Mouse (Mus musculus) hindbrain, embryonic 11.5 days (tissue): ENCODE results near the gene Asphd2. TPM values are rescaled to one million over a fixed set of nuclear protein-coding genes. Genes with fewer than 3 reads are reported as not detected.

Experiments used
- ATAC-seq: fragments of 200-750 bp; cut with Nextera tagmentation; 2 replicates; pipeline ENCODE4 v1.8.0; 2017; ENCODE audit warnings: mild to moderate bottlenecking, moderate TSS enrichment, moderate library complexity; ENCODE audit not compliant: low FRiP score
- DNase-seq: peaks from one replicate; pipeline ENCODE4 v3.0.0-alpha.2; 2015; ENCODE audit warnings: low spot score
- H3K27ac ChIP-seq: fragments of 300-500 bp; sonication (generic); 2 replicates; pipeline ENCODE4 v1.5.1; 2014; ENCODE audit warnings: mild to moderate bottlenecking, low read depth, low read length
- H3K27me3 ChIP-seq: fragments of 300-500 bp; sonication (generic); 2 replicates; pipeline ENCODE4 v1.6.1; 2014; ENCODE audit warnings: mild to moderate bottlenecking, low read length, moderate library complexity, mixed read lengths; ENCODE audit not compliant: control insufficient read depth, insufficient read depth
- H3K36me3 ChIP-seq: fragments of 300-500 bp; sonication (generic); 2 replicates; pipeline ENCODE4 v1.6.1; 2014; ENCODE audit warnings: mild to moderate bottlenecking, low read length, moderate library complexity, mixed read lengths; ENCODE audit not compliant: control insufficient read depth, insufficient read depth
- H3K4me1 ChIP-seq: fragments of 300-500 bp; sonication (generic); replicated peaks from 2 replicates; pipeline ENCODE4 v1.6.1; 2014; ENCODE audit warnings: low read length, mixed read lengths; ENCODE audit not compliant: control insufficient read depth, insufficient read depth
- H3K4me2 ChIP-seq: fragments of 300-500 bp; sonication (generic); replicated peaks from 2 replicates; pipeline ENCODE4 v1.6.1; 2014; ENCODE audit warnings: mild to moderate bottlenecking, low read depth, low read length
- H3K4me3 ChIP-seq: fragments of 300-500 bp; sonication (generic); 2 replicates; pipeline ENCODE4 v1.5.1; 2014; ENCODE audit warnings: low read depth, low read length
- H3K9ac ChIP-seq: fragments of 300-500 bp; sonication (generic); 2 replicates; pipeline ENCODE4 v1.6.1; 2014; ENCODE audit warnings: low read depth, low read length
- H3K9me3 ChIP-seq: fragments of 300-500 bp; sonication (generic); 2 replicates; pipeline ENCODE4 v1.6.1; 2016; ENCODE audit warnings: low read length; ENCODE audit not compliant: control insufficient read depth
- WGBS: fragments of 180-500 bp; shearing (Covaris S2); extraction: QIAGEN DNeasy Blood & Tissue Kit; methylation state at CpG from one replicate; pipeline ENCODE4 v1.1.7; 2014; 5-methylcytosine and 5-hydroxymethylcytosine counted together
- polyA plus RNA-seq: library from polyadenylated mRNA; unstranded; fragments of >200 nt; fragmentation: Nextera tagmentation; extraction: Ambion mirVana; gene quantifications from 2 replicates; pipeline ENCODE4 v1.2.1, GENCODE M21; 2014

The Asphd2 gene
- polyA plus RNA-seq, 1 experiment from 2014 or later, result 26.0 TPM

GRCm38 (mm10) chr5:112399284-112399683, 4.6 kb upstream of the Asphd2 start:
- no peak overlapping the region for H3K9ac ChIP-seq
- H3K4me2 ChIP-seq, result no peak overlapping the region
- ATAC-seq (no peak), DNase-seq (no peak)
- H3K27me3 ChIP-seq, result no peaks in the 10 kb centered on the region
- no peaks in the 10 kb centered on the region for H3K36me3 ChIP-seq
- H3K4me3 ChIP-seq, result no peak overlapping the region
- H3K9me3 ChIP-seq, result no peaks in the 10 kb centered on the region
- no peaks in the 10 kb centered on the region; the same call in 1 of the 2 replicates for H3K4me1 ChIP-seq
- H3K27ac ChIP-seq, result no peak overlapping the region
- WGBS, result 82% methylated on average over 10 of the region's 10 CpGs

- 78% methylated on average over 18 of the region's 18 CpGs for WGBS
- Histone ChIP-seq H3K36me3 (no peaks in the 10 kb centered on the region), H3K27ac (no peak overlapping the region), H3K4me2 (no peak overlapping the region), H3K27me3 (no peaks in the 10 kb centered on the region), H3K9ac (no peak overlapping the region), H3K4me3 (no peak overlapping the region), H3K4me1 (peaks cover 2% of the 10 kb centered on the region), H3K9me3 (no peaks in the 10 kb centered on the region)
- DNase-seq, result no peak
- ATAC-seq, result no peak
Measured at GRCm38 (mm10) chr5:112396066-112396465, 1.4 kb upstream of the Asphd2 start.

DNA sequence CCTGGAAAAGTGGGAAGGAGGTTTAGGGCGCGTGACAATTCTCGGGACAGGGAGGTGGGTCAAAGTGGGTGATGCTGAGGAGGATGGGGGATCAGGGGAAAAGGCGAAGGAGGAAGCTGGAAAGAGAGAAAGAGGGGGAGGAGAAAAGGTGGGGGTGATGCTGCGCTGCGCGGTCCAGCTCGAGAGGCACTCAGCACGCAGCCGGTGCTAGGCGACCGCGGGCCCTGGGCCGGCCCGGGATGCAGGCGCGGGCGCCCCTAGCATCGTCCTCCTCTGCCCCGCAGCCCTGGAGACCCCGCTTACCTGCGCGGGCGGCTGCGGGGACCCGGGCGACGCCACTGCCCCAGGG, 277 bp downstream of the Asphd2 start:
- ATAC-seq (peak; percentile 77), DNase-seq (peak; percentile 66)
- peak overlapping the region; percentile 79 for H3K9ac ChIP-seq
- H3K27ac ChIP-seq, result peak overlapping the region; percentile 86
- peak overlapping the region; percentile 49 for H3K4me3 ChIP-seq
- peak overlapping the region; percentile 87 for H3K4me2 ChIP-seq
- H3K9me3 ChIP-seq, result no peaks in the 10 kb centered on the region
- no peaks in the 10 kb centered on the region for H3K27me3 ChIP-seq
- no peaks in the 10 kb centered on the region for H3K36me3 ChIP-seq
- H3K4me1 ChIP-seq, result peaks cover 2% of the 10 kb centered on the region
- WGBS, result under 1% methylated on average over 12 of the region's 28 CpGs

DNA sequence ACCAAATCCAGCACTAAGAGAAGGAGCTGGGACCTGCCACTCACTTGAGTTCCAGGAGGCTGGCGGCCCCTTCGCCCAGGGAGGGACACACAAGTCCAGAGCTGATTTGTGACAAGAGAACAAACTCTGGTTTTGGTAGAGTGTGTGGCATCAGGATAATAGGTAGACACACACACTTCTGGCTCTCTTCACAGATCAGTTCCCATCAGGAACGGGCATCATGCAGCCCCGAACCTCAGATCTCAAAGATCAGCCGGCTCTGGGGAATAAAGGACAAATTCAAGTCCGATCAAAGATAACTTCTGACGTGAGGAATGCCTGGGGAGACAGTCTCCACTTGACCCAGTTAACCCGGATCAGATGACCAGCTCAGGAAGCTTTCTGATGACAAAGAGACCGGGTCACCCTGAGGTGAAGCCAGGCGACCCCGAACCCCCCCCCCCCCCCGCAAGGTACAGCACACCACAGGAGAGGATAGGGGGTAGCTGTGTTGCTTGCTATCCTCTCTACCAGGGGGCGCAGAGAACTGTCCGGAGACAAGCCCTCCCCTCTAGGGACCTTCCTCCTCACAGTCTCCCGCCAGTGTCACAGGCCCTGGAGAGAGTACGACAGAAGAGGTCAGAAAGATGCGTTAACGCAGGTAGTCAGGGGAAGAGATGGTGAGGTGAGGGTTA, 788 bp downstream of the Asphd2 start:
- H3K4me3 ChIP-seq, result peak overlapping the region; percentile 49
- H3K4me1 ChIP-seq, result peaks cover 2% of the 10 kb centered on the region
- WGBS, result 11% methylated on average over 18 of the region's 18 CpGs
- DNase-seq (no peak), ATAC-seq (peak; percentile 31; the same call in 1 of the 2 replicates)
- no peaks in the 10 kb centered on the region for H3K36me3 ChIP-seq
- peak overlapping the region; percentile 79 for H3K9ac ChIP-seq
- H3K4me2 ChIP-seq, result peak overlapping the region; percentile 87
- no peak overlapping the region for H3K27ac ChIP-seq
- no peaks in the 10 kb centered on the region for H3K27me3 ChIP-seq
- H3K9me3 ChIP-seq, result no peaks in the 10 kb centered on the region

DNA sequence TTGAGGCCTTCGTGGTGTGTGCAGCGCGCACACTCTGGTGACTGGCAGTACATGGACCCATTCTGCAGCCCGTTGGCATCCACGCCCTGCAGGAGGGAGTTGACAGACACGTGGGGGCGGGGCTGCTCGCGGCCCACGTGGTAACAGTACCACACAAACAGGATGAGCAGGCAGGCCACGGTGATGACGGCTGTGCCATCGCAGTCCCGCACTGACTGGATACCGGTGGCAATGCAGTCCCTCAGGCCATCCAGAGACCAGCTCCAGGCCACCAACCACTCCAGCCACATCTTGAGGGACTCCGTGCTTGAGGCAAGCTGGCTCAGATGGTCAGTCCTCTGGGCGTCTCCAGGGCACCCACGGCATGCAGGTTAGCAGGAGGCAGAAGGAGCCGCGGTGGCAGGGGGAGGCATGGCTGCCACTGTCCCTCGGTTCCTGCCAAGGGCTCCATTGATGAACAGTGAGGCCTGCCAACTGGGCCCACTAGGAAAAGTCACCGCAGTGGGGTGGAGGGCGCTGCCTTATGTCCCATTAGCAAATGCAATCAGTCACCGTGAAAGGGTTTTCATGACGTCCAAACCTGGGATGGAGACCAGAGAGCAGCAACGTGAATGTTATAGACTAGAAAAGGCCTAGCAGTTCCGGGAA, 2.9 kb downstream of the Asphd2 start:
- H3K27ac ChIP-seq, result no peak overlapping the region
- H3K4me1 ChIP-seq, result peaks cover 2% of the 10 kb centered on the region
- H3K27me3 ChIP-seq, result no peaks in the 10 kb centered on the region
- no peaks in the 10 kb centered on the region for H3K36me3 ChIP-seq
- no peak for ATAC-seq
- WGBS, result 66% methylated on average over 27 of the region's 27 CpGs
- H3K9me3 ChIP-seq, result no peaks in the 10 kb centered on the region
- H3K9ac ChIP-seq, result no peak overlapping the region
- H3K4me2 ChIP-seq, result no peak overlapping the region
- no peak overlapping the region for H3K4me3 ChIP-seq
- no peak for DNase-seq

GRCm38 (mm10) chr5:112391002-112391401, 3.7 kb downstream of the Asphd2 start:
- ATAC-seq (no peak), DNase-seq (no peak)
- no peak overlapping the region for H3K9ac ChIP-seq
- H3K27me3 ChIP-seq, result no peaks in the 10 kb centered on the region
- 56% methylated on average over 16 of the region's 16 CpGs for WGBS
- H3K4me1 ChIP-seq, result peaks cover 2% of the 10 kb centered on the region
- H3K27ac ChIP-seq, result no peak overlapping the region
- H3K4me3 ChIP-seq, result no peak overlapping the region
- no peaks in the 10 kb centered on the region for H3K36me3 ChIP-seq
- no peaks in the 10 kb centered on the region for H3K9me3 ChIP-seq
- H3K4me2 ChIP-seq, result no peak overlapping the region

DNA sequence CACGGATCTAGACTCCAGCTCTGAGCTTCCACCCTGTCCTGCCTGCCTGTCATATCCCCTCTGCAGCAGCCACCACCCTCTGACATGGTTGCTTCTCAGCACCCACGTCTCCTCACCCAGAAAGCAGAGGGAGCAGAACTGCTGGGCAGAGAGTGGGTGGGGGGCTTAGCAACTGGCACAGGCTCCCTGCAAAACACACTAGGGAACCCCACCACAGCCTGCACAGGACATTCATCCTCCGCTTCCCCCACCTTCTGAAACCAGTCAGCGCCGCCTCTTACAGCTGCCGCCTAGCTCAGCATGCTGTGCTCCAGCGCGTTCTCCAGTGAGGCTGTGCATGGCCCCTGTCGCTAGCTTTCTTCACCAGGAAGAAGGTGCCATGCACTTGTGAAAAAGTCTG, 5.3 kb downstream of the Asphd2 start:
- H3K27me3 ChIP-seq, result no peaks in the 10 kb centered on the region
- WGBS, result 86% methylated on average over 9 of the region's 9 CpGs
- H3K4me1 ChIP-seq, result peaks cover 2% of the 10 kb centered on the region; the same call in 1 of the 2 replicates
- no peak overlapping the region for H3K27ac ChIP-seq
- H3K9me3 ChIP-seq, result no peaks in the 10 kb centered on the region
- ATAC-seq (no peak), DNase-seq (no peak)
- H3K36me3 ChIP-seq, result no peaks in the 10 kb centered on the region; the same call in 1 of the 2 replicates
- no peak overlapping the region for H3K4me2 ChIP-seq
- no peak overlapping the region for H3K9ac ChIP-seq
- no peak overlapping the region for H3K4me3 ChIP-seq

DNA sequence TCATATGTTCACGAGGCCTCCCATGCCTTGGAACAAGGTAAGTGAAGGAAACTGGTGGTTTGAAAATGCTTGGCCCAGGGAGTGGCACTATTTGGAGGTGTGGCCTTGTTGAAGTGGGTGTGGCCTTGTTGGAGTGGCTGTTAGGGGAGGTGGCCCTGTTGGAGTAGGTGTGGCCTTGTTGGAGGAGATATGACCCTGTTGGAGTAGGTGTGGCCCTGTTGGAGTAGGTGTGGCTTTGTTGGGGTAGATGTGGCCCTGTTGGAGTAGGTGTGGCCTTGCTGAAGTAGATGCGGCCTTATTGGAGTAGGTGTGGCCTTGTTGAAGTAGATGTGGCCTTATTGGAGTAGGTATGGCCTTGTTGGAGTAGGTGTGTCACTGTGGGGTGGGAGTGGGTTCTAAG, 8.7 kb downstream of the Asphd2 start:
- H3K4me3 ChIP-seq, result no peak overlapping the region
- no peak for ATAC-seq

More for the DNA sequence above, 8.7 kb downstream of the Asphd2 start:
- DNase-seq, result no peak
- Histone ChIP-seq H3K27ac (no peak overlapping the region), H3K4me1 (no peaks in the 10 kb centered on the region), H3K4me2 (no peak overlapping the region), H3K36me3 (no peaks in the 10 kb centered on the region; the same call in 1 of the 2 replicates), H3K9me3 (no peaks in the 10 kb centered on the region), H3K27me3 (no peaks in the 10 kb centered on the region), H3K9ac (no peak overlapping the region)
- 89% methylated on average over 2 of the region's 2 CpGs for WGBS
